Mouse (Mus musculus) ZHBTc4 (cell line): ENCODE measurements around the gene Actg2.
A peak's percentile ranks its signal among the peaks of the same experiment; 100 is the strongest.

Experiments
- DNase-seq: peaks from one replicate; pipeline ENCODE4 v3.0.0-alpha.2; 2011; ENCODE audit warnings: low read depth, low spot score

Gene Actg2

DNA sequence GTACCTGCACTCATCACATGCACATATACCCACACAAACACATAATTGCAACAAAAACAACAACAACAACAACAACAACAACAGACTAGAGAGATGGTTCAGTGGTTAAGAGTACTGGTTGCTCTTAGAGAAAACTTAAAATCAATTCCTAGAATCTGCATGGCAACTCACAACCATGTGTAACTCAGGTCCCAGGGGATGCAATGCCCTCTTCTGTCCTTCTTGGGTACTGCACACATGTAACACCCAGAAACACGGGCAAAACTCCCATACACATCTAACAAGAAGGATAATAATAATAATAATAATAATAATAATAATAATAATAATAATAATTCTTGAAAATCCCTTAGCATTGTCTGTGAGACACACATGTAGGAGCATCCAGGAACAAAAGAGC lies 23.6 kb downstream of the Actg2 start:
- no peak for DNase-seq

DNA sequence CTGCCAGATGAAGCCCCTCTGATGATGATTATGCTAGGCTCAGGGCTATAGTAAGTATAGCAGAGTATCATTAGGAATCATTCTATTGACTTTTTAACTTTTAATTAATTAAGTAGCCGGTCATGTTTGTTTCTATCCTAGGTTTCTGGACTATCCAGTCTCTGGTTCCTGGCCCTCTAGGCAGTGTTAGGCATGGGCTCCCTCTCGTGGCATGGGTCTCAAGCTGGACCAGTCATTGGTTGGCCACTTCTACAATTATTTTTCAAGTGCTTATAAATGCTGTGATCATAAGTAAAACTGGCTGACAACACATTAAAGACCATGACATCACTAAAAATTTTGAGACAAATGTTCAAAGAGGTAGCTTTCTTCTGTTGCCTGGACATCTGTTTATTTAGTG lies 25.9 kb downstream of the Actg2 start:
- no peak for DNase-seq

DNA sequence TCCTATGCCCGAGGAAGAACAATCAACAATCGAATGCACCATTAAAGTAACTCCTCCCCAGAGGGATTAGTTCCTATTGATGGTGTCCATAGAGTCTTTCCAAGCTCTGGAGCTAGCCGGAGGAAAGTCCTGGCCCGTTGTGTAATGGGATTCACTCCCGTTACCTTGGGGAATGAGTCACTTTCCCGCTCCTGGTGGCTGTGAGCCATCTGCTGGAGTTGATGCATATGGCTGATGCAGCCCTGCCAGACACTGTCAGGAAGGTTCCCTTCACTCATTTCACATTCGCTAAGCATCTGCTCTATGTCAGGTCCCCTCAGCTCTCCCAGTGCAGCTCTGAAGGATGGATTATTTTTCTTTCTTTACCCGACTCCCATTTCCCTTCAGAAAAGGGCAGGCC lies 26.6 kb downstream of the Actg2 start:
- no peak for DNase-seq

DNA sequence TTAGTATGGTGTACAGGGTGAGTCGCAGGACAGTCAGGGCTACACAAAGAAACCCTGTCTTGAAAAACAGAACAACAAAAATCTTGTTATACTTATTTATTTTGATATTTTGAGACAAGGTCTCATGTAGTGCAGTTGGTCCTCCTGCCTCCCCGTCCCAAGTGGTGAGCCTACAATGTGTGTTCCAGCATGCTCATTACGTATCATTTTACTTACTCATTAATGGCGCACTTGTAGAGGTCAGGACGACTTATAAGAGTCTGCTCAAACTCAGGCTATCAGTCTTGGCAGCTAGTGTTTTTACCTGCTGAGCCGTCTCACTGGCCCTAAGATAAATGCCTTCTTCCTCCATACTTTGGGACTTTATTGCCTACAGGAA lies 28.9 kb downstream of the Actg2 start:
- DNase-seq: no peak

DNA sequence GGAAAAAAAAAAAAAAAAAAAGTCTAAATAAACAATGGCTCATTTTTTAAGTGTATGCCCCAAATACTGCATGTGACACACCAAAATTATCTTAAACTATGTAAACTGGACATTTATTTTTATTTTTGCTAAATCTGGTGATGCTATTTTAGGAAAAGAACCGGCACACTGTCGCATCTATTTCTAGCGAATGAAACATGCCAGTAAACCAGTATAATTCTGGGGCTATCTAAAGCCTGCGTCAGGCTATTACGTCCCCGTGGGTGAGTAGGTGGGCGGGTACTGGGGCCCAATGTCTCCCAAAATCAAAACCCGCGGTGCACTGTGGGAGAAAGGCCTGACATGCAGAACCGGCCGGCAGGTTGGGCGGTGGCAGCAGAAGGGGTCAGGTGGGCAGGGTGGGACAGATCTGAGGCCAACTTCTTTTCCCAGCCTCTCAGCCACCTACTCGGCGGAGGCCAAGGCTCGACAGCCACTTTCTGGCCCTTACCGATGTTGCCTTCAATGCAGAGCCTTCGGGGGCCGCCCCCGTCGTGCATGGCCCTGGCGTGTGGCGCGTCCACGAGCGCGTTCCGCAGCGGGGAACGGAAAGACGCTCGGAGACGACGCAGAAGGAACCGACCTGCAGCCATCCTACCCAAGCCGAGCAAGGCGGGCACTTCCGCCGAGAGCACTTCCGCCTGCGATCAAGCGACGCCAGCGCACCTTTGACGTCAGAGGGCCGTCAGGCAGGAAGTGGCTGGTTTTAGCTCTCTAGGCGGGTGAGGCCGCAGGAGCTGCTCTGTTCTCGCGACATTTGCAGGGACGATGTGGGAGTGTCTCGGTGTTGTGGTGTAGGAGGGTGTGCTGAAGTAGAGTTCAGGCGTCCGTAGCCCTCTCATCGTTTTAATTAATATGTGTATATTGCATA lies 29.6 kb downstream of the Actg2 start, which contains the start of gene Dguok:
Gene Dguok, minus strand, starts transcription at position 712 of the 910 bp plus-strand sequence.
- peak; percentile 99 for DNase-seq

DNA sequence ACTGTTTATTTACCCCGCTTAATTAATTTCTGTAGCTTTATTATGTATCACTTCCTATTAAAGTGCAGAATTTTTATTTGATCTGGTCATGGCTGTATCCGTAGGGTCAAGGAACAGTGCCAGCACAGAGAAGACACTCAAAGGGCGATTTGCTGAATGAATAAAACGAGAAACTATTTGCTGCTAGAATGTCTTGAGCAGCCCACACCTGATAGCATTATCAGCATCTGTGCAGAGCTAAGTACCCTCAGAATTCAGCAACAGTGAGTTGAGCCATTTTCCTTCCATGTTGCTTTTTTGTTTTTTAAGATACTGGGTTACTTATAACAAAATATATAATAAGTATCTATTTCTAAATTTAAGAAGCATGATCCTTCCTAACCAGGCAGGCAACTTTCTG lies 30.5 kb downstream of the Actg2 start:
- DNase-seq: no peak

DNA sequence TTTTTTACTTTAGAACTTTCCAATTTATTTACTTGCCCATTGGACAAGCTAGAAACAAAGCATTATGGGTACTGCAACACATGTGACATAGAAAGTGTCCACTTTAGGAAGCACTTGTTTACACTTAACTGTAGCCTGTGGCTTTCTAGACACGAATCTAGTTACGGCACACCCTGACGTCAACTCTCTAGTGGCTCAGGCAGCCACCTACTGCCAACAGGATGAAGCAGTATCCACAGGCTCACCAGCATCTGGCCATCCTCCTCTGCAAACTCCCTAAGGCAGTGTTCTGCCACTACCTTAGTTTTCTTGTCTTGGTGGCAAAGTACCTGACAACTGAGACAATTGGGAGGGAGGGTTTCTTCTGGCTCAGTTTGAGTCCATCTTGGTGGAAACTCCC lies 32.7 kb downstream of the Actg2 start:
- DNase-seq: no peak

DNA sequence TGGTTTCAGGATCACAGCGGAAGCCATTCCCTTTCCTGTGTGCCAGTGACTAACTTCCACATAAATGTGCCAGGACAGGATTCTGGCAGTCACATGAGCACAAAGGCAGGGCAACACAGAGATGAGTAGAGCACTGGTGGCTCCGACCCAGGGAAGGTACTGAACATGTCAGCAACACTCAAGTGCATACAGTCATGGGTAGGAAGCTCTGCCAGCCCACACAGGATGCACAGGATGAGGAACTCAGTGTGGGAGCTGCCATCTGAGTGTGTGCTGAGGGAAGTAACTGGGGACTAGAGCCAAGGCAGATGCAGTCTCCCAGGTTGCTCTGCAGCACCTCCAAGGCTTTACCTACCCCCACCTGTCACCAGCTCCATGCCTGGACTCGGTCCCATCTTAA lies 33.4 kb downstream of the Actg2 start:
- DNase-seq: no peak

DNA sequence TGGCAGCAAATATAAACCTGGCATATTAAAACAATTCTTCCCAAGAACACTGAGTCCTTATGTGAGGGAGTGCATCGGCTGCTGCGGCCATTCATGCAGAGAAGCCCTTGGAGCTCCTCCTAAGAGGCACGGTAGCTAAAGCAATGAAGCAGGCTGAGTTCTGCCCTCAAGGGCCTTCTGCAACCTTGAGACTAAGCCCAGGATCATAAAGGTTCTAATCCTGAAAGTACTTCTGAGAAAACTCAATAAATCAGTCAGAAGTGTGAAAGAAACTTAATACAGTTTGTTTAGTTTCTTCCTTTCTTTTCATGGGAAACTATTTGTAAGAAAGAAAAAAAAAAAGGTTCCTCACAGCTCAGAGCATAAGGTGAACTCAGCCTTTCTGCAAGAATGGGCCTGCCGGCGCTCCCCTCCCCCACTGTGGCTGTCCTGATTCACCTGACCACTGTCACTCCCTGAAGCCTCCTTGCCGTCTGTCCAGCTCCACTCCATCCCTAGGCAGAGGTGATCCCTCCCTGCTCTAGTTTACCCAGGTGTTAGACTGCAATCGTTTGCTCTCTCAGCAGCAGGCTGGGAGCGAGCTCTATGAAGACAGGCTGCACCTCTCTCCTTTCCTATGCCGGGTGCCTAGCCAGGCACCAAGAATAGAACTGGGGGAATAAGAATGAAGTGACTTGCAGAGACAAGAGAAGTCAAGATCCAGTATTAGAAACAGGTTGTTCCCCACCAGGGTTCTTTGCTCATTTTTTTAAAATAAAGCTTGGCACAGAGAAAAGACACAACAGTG lies 34.3 kb downstream of the Actg2 start:
- DNase-seq: no peak

DNA sequence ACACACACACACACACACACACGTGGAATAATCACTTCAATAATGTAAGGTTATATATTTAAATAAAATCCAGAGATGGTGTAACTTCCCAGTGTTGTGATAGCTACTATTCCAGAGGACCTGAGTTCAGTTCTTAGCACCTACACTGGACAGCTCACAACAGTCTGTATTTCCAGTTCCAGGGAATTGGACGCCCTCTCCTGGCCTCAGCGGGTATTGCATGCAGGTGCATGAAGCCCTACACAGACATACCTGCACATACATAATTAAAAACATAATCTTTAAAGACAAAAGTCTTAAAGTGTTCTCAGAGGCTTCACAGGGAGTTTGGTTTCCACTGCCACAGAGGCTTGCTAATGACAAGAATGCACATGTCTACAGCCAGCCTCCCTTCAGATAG lies 35.6 kb downstream of the Actg2 start:
- peak; percentile 60 for DNase-seq

DNA sequence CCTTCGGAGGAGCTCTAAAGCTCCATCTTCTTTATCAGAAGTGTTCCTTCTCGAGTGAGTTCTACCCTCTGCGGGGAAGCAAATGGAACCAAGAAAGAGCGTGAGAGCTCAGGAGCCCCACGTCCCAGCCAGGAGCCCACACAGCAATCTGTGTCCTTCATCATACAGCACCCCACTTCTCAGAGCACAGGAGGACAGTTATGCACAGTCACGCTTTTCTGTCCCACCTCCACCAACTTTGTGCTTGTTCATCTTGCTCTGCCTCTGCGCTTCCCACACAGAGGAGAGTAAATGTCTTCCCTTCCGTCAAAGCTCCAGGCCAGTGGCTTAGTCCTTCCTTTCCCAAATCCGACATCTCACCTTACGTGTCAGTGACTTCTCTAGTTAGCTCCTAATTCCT lies 37.0 kb downstream of the Actg2 start:
- no peak for DNase-seq

DNA sequence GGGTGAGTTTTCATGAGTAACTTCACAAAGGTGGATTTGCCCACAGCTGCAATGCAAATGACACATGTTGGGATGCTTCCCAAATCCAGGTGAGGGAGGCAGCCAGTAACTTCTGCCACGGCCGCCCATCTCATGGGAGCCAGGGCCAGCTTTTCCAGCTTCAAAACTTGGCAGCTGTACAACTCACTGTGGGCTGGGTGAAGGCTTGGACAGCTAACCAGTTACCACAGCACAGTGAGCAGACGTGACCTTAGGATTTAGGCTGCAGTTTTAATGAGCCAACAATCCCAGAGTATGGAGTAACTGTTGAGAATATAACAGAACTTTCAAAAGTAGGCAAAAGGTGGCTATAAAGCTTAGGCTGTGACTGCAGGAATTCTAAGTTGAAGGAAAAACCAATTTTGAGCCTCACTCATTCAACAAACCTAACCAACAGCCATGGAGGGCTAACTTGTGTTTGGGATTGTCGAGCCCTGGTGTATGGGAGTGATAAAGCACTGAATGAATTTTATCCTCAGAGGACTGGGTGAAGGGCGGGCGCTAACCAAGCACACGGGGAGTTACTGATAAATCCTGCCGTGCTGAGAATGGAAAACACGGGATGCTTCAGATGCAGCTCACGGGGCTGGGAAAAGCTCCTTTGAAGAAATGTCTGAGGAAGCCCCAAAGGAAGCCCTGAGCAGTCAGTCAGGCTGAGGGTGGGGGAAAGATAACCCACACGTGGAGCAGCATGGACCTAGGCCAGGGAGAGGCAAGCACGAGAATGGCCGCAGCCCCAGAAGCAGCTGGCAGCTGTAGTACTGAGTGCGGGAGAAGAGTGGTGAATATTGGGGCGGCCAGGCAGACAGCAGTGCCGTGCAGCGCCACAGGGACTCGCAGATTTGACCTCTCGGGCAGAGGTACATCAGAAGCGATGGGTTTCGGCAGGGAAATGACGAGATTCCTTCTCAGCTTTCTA lies 39.0 kb downstream of the Actg2 start:
- no peak for DNase-seq

DNA sequence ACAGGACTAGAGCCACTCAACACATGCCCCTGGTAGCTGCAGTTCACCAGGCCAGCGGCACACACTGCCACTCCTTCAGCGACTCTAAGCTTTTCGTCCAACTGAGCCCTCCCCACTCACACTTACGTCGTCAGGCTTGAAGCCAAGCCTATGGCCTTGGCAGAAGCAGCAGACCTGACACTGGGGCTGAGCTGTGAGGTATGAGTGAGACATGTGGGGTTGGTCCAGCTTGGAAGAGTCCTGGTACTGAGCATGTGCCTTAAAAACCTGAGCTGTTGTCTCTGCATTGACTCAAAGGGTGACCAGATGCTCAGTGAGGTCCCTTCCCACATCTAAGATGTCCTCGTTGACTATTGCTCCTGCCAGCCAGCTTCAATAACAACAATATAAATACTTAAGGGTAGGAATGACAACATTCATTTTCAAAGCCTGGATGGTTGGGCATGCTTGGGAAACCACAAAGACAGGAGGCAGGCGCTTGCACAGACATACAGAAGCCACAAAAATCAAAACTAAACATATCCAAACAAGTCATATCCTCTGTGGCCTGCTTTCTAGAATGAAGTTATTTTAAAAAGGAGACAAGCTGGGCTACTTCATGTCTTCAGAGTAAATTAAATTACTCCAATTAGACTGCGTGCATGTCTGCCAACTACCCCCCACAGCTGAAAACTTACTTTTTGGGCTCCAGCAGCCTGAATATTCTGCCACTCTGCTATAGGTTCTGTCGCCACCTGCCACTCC lies 39.9 kb downstream of the Actg2 start:
- DNase-seq: no peak

DNA sequence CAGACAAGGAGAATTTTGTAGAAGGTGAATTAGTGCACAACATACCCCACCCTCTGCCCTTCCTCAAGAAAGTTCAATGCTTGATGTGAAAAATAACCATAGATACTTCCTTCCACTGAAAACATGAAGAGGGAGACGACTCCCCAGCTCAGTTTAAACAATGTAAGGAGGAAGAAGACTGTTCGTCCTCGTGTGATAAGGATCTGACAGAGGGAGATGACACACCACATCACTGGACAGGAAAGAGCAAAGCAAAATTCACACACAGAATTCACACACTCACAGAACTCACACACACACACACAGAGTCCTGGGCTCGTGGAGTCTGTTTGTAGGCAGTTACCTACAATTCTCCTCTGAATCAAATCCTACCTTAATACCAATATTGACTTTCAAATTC lies 45.4 kb downstream of the Actg2 start:
- no peak for DNase-seq

DNA sequence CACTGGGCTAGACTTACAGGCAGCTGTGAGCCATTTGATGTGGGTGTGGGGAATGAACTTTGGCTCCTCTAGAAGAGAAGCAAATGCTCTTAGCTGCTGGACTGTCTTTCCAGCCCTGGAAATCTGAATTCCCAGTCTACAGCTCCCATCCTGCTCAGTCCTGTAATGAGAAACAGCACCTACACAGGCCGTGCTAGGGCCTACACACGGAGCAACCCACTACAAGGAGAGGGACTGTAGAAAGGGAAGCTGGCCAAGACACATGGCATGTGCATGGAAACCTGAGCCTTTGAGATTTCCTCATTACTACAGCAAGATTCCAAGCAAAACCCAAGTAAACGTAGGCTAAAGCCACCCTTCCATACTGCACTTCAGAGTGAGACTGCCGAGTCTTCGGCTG lies 47.9 kb downstream of the Actg2 start:
- no peak for DNase-seq

DNA sequence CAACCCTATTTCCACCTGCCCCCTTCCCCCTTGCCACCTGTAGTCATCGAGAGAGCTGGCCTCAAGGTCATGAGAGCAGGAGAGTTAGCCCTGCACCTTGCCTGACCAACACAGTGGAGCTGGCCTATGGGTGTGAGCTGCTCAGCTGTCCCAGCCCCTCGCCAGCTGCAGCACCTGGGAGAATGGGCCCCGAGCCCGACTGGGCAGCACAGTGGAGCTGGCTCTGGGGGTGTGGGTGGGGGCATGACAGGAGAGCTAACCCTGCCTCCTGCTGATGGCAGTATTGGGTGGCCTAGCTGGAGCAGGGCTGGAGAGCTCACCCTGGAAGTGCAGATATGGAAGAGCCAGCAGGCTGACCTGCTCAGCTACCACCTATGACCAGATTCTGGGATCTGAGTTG lies 48.8 kb downstream of the Actg2 start:
- no peak for DNase-seq

DNA sequence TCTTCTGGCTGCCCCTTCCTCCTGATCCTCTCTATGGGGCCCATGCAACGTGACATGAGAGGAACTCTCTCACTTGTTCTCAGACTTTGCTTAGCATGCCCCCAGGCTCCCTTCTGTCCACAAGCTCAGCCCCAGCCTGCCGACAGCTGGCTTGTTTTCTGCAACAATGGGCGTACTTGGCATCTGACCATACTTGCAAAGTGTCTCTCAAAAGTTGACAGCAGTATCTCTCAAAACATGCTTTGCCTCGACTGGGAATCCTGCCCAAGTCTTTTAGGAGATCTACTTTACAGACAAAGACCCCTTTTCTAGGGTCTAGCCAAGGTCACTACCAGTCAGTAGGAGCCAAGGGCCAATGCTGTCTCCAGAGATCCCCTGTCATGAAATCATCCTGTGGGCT lies 50.2 kb downstream of the Actg2 start:
- no peak for DNase-seq

DNA sequence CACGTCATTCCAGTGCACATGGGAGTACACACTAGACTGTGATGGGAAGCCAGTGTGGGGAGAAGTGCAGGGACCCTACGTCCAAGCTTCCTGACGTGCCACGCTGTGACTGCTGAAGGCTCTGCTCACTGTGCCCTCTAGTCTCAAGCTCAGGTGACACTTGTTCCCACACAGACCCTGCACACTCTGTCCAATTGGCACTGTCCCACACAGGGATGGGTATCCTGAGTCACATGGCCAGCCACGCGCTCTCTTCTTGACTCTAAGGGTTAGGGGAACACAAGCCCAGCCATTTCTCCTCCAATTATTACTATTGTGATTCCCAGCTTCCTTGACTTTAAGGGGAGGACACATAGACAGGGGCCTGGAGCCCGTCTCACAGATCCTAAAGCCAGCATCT lies 52.3 kb downstream of the Actg2 start:
- no peak for DNase-seq

DNA sequence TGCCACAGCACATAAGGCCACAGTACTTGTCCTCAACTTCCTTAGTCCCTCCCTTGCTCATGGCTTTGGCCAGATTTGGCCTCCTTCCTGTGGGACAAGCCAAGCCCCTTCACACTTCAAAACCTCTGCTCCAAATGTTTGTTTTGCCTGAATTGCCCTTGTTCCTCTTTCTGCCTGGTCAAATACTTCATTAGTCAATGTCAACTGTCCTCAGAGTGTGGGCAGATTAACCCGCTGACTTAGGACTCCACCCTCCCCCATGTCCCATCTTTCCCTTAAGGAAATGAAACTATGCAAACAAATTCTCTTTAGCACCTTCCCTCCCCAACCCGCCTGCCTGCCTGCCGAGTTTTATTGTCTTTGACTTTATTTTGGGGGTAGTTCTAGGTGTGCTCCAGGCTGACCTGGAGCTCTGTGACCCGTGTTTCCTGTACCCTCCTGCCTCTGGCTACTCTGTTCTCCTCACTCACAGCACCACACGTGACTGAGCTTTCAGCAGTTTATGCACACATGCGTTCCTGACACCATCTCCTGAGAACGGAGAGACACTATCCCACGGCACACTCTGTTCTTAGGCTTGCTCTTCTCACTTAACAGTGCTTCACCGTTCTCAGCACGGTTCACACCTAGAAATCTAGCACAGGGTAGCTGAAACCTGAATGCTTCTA lies 53.5 kb downstream of the Actg2 start:
- DNase-seq: no peak

DNA sequence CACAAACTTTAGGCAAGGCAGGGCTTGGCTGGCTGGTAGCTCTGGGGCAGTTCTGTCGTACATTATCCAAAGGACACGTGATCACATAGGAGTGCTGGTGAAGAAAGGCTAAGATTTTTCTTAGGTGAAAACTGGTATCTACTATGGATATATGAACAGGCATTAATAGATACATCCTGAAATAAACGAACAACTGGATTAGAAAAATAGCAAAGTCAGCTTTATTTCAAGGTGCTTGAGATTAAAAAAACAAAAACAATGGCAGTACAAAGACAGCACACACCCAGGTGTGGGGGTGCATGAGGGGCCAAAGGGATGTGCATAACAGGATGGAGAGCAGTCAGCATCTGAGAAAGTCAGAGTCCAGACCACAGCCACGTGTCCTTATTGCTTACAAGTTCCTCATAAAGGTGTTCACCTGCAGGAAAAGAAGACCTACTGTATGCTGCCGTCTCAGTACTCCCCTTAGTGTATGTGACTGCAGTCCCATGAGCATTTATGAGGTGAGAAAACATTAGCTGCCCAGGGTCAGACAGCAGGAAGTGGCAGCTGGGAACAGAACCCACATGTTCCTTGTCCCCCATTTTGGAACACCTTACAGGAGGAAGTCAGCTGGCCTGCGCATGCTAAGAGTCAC lies 55.9 kb downstream of the Actg2 start:
- DNase-seq: no peak
